17 mouse cellular contexts compared by ENCODE assay signal in genomic region chr4:132067938-132068235, GRCm38 (mm10). TPM values are rescaled to one million over a fixed set of nuclear protein-coding genes. Genes with fewer than 3 reads are reported as not detected.
DNase-seq lines count a peak whose midpoint lies in the region; ATAC-seq and TF ChIP-seq lines count a peak whose summit lies in the region.
"Had no signal": no experiment of that assay in that cellular context is flagged by ENCODE, and none has a peak within 500 bp of the region (broad histone marks: within the 10 kb centered on the region; RNA-seq: fewer than 3 reads in every experiment).

No protein-coding gene starts in this region.

- no peak for ATAC-seq in liver, embryonic 14.5 days (ENCODE audit: insufficient read depth)
- ATAC-seq: lung, postnatal 0 days; Patski had no signal

- H3K9me3 ChIP-seq in liver, embryonic 14.5 days (ENCODE audit: control insufficient read depth, low read length): no peaks in the 10 kb centered on the region
- no peaks in the 10 kb centered on the region for H3K9me3 ChIP-seq in midbrain, embryonic 10.5 days (replicated peaks)
- H3K9me3 ChIP-seq: forebrain, embryonic 12.5 days; kidney, embryonic 15.5 days; limb, embryonic 12.5 days; neural tube, embryonic 13.5 days had no signal

- H3K36me3 ChIP-seq in heart, adult 2 months (ENCODE audit: control insufficient read depth, insufficient read depth, low read length): no peaks in the 10 kb centered on the region; the same call in none of the 2 replicates
- H3K36me3 ChIP-seq in liver, embryonic 14.5 days (replicated peaks; ENCODE audit: control insufficient read depth, insufficient read depth, low read depth): peaks cover 91% of the 10 kb centered on the region
- H3K36me3 ChIP-seq in midbrain, embryonic 10.5 days: no peaks in the 10 kb centered on the region
- H3K36me3 ChIP-seq: forebrain, embryonic 12.5 days; kidney, embryonic 15.5 days; limb, embryonic 12.5 days; neural tube, embryonic 13.5 days had no signal

- no peak overlapping the region for H3K4me3 ChIP-seq in heart, adult 2 months
- H3K4me3 ChIP-seq in liver, embryonic 14.5 days (ENCODE audit: insufficient read depth in 1 of 2, low read depth in 2 of 2, low read length in 2 of 2): peak overlapping the region; percentile 24 to 42
- no peak overlapping the region for H3K4me3 ChIP-seq in midbrain, embryonic 10.5 days
- H3K4me3 ChIP-seq: forebrain, embryonic 12.5 days; kidney, embryonic 15.5 days; limb, embryonic 12.5 days; neural tube, embryonic 13.5 days had no signal

- H3K9ac ChIP-seq in heart, adult 2 months (ENCODE audit: low read depth, low read length): no peak overlapping the region
- H3K9ac ChIP-seq in liver, embryonic 14.5 days (replicated peaks): peak overlapping the region; percentile 62
- H3K9ac ChIP-seq: forebrain, embryonic 12.5 days; kidney, embryonic 15.5 days; limb, embryonic 12.5 days; neural tube, embryonic 13.5 days had no signal

- peak in 1 of 2 experiments; percentile 21 for DNase-seq in heart, adult 2 months
- DNase-seq in heart, adult 8-10 months (ENCODE audit: low spot score): no peak
- DNase-seq in brain, adult 2 months (ENCODE audit: low read depth, low spot score): peak; percentile 91
- DNase-seq in cerebellum, adult 8-10 months: peak; percentile 61
- DNase-seq in liver, embryonic 14.5 days (ENCODE audit: low read depth in 3 of 3, low spot score in 3 of 3): no peak
- DNase-seq in gastrocnemius, postnatal 10 days: no peak
- no peak for DNase-seq in midbrain, embryonic 10.5 days (ENCODE audit: low spot score)
- DNase-seq: B cell, adult 2 months; right cerebral cortex, postnatal 4 days; thymus, postnatal 25 days had no signal

- H3K4me1 ChIP-seq in heart, adult 2 months (ENCODE audit: control insufficient read depth, insufficient read depth, low read length): peaks cover 32% of the 10 kb centered on the region
- peaks cover 90 to 93% of the 10 kb centered on the region in 2 experiments for H3K4me1 ChIP-seq in liver, embryonic 14.5 days (replicated peaks; ENCODE audit: control insufficient read depth in 2 of 2, insufficient read depth in 2 of 2, low read length in 1 of 2)
- peaks cover 20% of the 10 kb centered on the region for H3K4me1 ChIP-seq in midbrain, embryonic 10.5 days

- TF ChIP-seq EP300 in heart, adult 2 months (IDR thresholded peaks at IDR 0.05; ENCODE audit: insufficient read depth, low read depth, low read length): no peak
- no peak for TF ChIP-seq EP300 in liver, embryonic 14.5 days (IDR thresholded peaks at IDR 0.05; ENCODE audit: low read depth)

- intact Hi-C loops in heart, adult 2 months (cut with DNase I): no loop called here

- H3K4me2 ChIP-seq in liver, embryonic 14.5 days (ENCODE audit: low read depth): peak overlapping the region; percentile 100
- H3K4me2 ChIP-seq: forebrain, embryonic 12.5 days; kidney, embryonic 15.5 days; limb, embryonic 12.5 days; neural tube, embryonic 13.5 days had no signal

- WGBS in heart, adult 2 months: 32% methylated on average over 2 of the region's 2 CpGs
- 68% methylated on average over 2 of the region's 2 CpGs for WGBS in liver, embryonic 14.5 days (ENCODE audit: insufficient replicate concordance)
- WGBS in midbrain, embryonic 10.5 days: 94% methylated on average over 2 of the region's 2 CpGs

- no peaks in the 10 kb centered on the region for H3K27me3 ChIP-seq in heart, adult 2 months (ENCODE audit: control insufficient read depth, insufficient read depth, low read length)
- H3K27me3 ChIP-seq in liver, embryonic 14.5 days (ENCODE audit: control insufficient read depth, insufficient read depth, low read length): no peaks in the 10 kb centered on the region
- H3K27me3 ChIP-seq in midbrain, embryonic 10.5 days (ENCODE audit: low read depth, poor library complexity, severe bottlenecking): peaks cover 27% of the 10 kb centered on the region
- H3K27me3 ChIP-seq: Patski had no signal

- no peak for TF ChIP-seq POLR2A in heart, adult 2 months (IDR thresholded peaks at IDR 0.05; ENCODE audit: insufficient read depth, low read depth, low read length)

- H3K27ac ChIP-seq in heart, adult 2 months: peak overlapping the region; percentile 36
- H3K27ac ChIP-seq in liver, embryonic 14.5 days: peak overlapping the region; percentile 77
- H3K27ac ChIP-seq in midbrain, embryonic 10.5 days (replicated peaks): no peak overlapping the region
- H3K27ac ChIP-seq: forebrain, embryonic 12.5 days; kidney, embryonic 15.5 days; limb, embryonic 12.5 days; neural tube, embryonic 13.5 days had no signal

- no peak for TF ChIP-seq CTCF in heart, adult 2 months (IDR thresholded peaks at IDR 0.05)
- no peak for TF ChIP-seq CTCF in liver, embryonic 14.5 days (IDR thresholded peaks at IDR 0.05; ENCODE audit: low read depth)

- H3K79me2 ChIP-seq in heart, adult 2 months (replicated peaks; ENCODE audit: control insufficient read depth, insufficient read depth, low read length): peaks cover 2% of the 10 kb centered on the region; the same call in 1 of the 2 replicates

RNA-seq across cellular contexts. Expression of gene Gm10300, which starts 6.6 kb away (rescaled TPM):
- under 1 TPM; 0.11 to 0.13 TPM for total RNA-seq in heart, adult 2 months (2021)
- polyA plus RNA-seq in heart, adult 2 months (2012; rRNA removed): 0.08 and 0.12 TPM in 2 replicates
- under 1 TPM in 3 of 4 experiments, not detected in 1; 0.12 to 0.29 (median 0.13) TPM for total RNA-seq in heart, adult 8-10 months (2022)
- 0.11 and 0.15 TPM in 2 replicates for polyA plus RNA-seq in liver, embryonic 14.5 days (2012; rRNA removed)
- polyA plus RNA-seq in liver, embryonic 14.5 days (2014; fragmentation: Nextera tagmentation; extraction: Ambion mirVana): 0.32 and 0.40 TPM in 2 replicates
- total RNA-seq in gastrocnemius, postnatal 10 days (2021): under 1 TPM in 1 of 2 experiments, not detected in 1; 0.18 TPM
- not detected in 2 replicates for polyA plus RNA-seq in midbrain, embryonic 10.5 days (2016; fragmentation: Nextera tagmentation; extraction: Ambion mirVana)
- total RNA-seq: left cerebral cortex, adult 18-20 months had no signal

RNA-seq across cellular contexts. Expression of gene Epb41, which starts 7.2 kb away (rescaled TPM):
- 100 to 1,000 TPM; 128 to 256 TPM for total RNA-seq in heart, adult 2 months (2021)
- polyA plus RNA-seq in heart, adult 2 months (2012; rRNA removed): 58.7 and 62.5 TPM in 2 replicates
- 100 to 1,000 TPM; 117 to 139 (median 131) TPM for total RNA-seq in heart, adult 8-10 months (2022)
- polyA plus RNA-seq in liver, embryonic 14.5 days (2012; rRNA removed): 105 and 113 TPM in 2 replicates
- polyA plus RNA-seq in liver, embryonic 14.5 days (2014; fragmentation: Nextera tagmentation; extraction: Ambion mirVana): 153 and 166 TPM in 2 replicates
- 10 to 100 TPM; 51.7 to 54.5 TPM for total RNA-seq in gastrocnemius, postnatal 10 days (2021)
- polyA plus RNA-seq in midbrain, embryonic 10.5 days (2016; fragmentation: Nextera tagmentation; extraction: Ambion mirVana): 123 and 167 TPM in 2 replicates

Comparison
In these comparisons a context has a peak if more than half of its experiments do, and no peak if none do; other contexts are left out.
1. DNase-seq: peak in brain, adult 2 months (single experiment) and cerebellum, adult 8-10 months (single experiment); none in heart, adult 8-10 months (single experiment), liver, embryonic 14.5 days (0 of 3), gastrocnemius, postnatal 10 days (single experiment) and midbrain, embryonic 10.5 days (single experiment).
2. H3K4me3 ChIP-seq: peak in liver, embryonic 14.5 days (2 of 2); none in heart, adult 2 months (single experiment) and midbrain, embryonic 10.5 days (single experiment).